Mouse (Mus musculus): Measurements from ENCODE around the gene Rbm8a. TPM values are rescaled to one million over a fixed set of nuclear protein-coding genes. Genes with fewer than 3 reads are reported as not detected.

Gene Rbm8a
- polyA plus RNA-seq (2017; shearing (Covaris generic)) = 189 TPM

GRCm38 (mm10) chr3:96629729-96630600 is at the start of gene Rbm8a:
Gene Rbm8a (plus strand): TSS chr3:96629933.

DNA sequence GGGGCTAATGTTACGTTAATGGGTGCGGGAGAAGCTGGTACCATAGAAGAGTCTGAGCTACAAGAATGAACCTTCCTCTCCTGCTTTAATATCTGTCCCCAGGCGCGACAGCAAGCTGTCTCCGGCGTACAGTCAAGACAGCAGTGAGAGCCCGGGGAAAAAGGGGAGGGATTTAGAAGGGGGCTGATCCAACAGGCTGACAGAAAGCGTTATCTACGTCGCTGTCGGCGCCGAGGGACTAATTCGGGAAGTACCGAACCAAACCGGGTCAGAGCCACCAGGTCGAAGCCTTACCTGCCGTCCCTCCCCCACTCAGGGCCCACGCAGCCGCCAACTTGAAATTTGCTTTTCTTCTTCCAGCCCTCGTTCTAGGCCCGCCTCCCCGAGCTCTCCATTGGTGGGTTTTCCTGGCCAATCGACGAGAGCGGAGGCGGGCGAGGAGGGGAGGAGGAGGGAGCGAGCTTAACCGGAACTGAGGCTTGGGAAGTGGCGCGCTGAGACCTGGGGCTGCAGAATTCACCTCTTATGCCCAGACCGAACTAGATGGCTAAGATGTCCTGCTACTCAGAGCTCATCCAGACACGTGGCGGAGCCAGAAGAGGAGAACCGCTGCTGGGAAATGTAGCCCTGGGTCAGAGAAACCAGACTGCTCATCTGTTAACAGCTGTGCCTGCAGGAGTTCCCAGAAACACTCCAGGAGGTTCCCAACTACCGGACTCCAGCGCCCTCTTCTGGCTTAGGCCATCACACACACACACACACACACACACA is 35.8 kb upstream of the Rbm8a start, which contains the start of gene Polr3gl:
Polr3gl (minus strand) TSS at position 392 of the 771 bp plus-strand sequence.

DNA sequence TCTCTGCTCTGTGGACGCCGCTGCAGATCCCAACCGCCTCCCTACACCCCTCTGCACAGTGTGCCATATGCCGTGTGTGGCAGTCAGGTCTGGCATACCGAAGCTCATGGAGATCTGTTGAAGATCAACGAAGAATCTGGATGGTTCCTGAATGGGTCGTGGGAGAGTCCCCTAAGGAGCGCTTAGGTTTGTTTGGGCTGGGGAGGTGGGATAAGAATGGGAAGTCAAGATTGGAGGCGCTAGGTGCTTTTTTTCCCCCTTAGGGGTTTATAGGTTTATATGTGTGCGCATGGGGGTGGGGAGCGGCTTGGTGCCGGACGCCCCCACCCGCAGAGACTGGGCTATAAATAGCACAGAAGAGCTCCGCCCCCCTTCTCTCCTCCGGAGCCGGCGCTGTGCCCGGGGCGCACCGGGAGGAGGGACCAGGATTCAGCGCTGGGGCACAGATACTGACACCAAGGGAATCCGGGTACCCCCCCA is 33.5 kb upstream of the Rbm8a start, which contains the start of gene Ankrd34a:
Ankrd34a (plus strand) TSS at position 409 of the 480 bp plus-strand sequence.

GRCm38 (mm10) chr3:96600639-96601250 is 29.0 kb upstream of the Rbm8a start, which contains the start of gene Lix1l:
Gene Lix1l (plus strand): TSS chr3:96601149.

DNA sequence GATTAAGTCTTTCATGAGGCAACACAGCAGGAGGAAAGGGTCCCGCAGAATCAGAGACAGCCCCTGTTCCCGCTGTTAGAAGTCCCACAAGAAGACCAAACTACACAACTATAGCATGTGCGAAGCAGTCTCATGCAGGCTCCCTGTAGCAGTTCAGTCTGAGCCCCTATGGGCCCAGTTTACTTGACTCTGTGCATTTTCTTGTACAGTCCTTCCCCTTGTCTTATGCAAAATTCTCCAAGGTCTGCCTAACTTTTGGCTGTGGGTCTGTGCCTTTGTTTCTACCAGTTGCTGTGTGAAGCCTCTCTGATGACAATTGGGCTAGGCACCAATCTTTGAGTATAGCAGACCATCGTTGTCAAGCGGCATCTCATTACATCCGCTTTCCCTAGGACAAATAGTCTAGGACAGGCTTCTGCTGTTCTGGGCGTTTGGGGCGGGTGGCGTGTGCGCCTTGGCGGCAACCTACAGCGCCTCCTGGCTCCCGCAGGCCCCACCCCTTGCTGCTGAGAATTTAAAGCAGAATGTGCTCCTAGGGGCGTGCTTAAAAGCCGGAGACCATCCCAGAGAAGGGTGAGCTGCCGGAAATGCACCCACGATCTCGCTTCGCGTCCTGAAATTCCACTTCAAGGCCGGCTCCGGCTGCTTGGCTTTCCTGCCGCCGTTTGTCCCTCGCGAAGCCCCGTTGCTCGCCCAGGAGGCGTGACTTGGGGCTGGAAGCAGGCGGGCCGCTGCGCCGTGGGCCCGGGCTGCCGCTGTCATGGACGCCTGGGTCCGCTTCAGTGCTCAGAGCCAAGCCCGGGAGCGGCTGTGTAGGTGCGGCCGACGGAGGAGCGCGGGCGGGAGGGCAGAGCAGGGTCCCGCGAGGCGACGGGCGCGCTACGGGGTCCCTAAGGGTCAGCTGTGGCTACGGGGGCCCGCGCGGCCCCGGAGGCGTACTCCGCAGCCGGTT is 5.5 kb downstream of the Rbm8a start, which contains the start of the genes Pex11b and Gm42957:
Pex11b (plus strand) TSS at position 449 of the 952 bp plus-strand sequence.
Gm42957 (plus strand) TSS at position 547 of the 952 bp plus-strand sequence.

DNA sequence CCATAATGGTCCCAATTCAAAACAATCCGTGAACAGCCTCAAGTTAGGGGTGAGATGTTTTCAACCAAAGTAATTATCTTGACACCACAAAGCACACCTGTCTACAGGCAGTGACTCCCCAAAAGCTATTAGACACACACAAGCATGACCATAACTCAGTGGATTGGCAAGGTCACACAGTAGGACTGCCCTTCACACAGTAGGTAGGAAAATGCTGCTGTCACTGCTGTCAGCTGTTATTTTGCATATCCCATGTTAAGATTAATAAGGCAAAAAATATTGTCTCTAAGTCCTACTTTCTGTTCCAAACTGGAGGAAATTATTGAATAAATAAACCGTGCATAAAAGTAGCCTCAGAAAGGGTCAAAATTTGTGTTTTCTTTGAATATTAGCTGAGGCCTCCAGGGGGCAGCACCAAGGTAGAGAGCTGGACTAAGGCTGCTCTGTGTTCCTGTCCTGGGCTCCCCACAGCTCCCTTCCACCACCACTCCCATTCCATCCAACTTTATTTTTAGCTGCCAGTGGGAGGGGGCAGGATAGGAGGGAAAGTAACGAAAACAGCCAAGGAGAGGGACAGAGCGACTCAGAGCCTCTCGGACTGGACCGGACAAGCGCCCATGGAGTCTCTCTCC is 15.4 kb downstream of the Rbm8a start, which contains the start of gene Itga10:
Itga10 (plus strand) TSS at position 567 of the 632 bp plus-strand sequence.

GRCm38 (mm10) chr3:96669727-96670468 is 40.2 kb downstream of the Rbm8a start, which contains the start of gene Ankrd35:
Gene Ankrd35 (plus strand): TSS chr3:96670131.

Other genes with a start within 250 kb of the Rbm8a start
- gene BC107364, start 177.6 kb upstream of the Rbm8a start, polyA plus RNA-seq (2017; shearing (Covaris generic)) = not detected
- gene Hfe2, start 104.8 kb upstream of the Rbm8a start, polyA plus RNA-seq (2017; shearing (Covaris generic)) = 0.44 TPM
- 473 TPM for gene Txnip, start 72.0 kb upstream of the Rbm8a start, polyA plus RNA-seq (2017; shearing (Covaris generic))
- gene Gm16253, start 52.9 kb upstream of the Rbm8a start, polyA plus RNA-seq (2017; shearing (Covaris generic)) = not detected
- 18.4 TPM for gene Polr3gl, start 35.8 kb upstream of the Rbm8a start, polyA plus RNA-seq (2017; shearing (Covaris generic))
- gene Ankrd34a, start 33.3 kb upstream of the Rbm8a start, polyA plus RNA-seq (2017; shearing (Covaris generic)) = not detected
- 0.45 TPM for gene Lix1l, start 28.8 kb upstream of the Rbm8a start, polyA plus RNA-seq (2017; shearing (Covaris generic))
- 22.0 TPM for gene Pex11b, start 5.4 kb downstream of the Rbm8a start, polyA plus RNA-seq (2017; shearing (Covaris generic))
- gene Gm42957, start 5.5 kb downstream of the Rbm8a start, polyA plus RNA-seq (2017; shearing (Covaris generic)) = not detected
- 0.29 TPM for gene Itga10, start 15.7 kb downstream of the Rbm8a start, polyA plus RNA-seq (2017; shearing (Covaris generic))
- 4.7 TPM for gene Ankrd35, start 40.2 kb downstream of the Rbm8a start, polyA plus RNA-seq (2017; shearing (Covaris generic))
- 9.8 TPM for gene Pias3, start 66.5 kb downstream of the Rbm8a start, polyA plus RNA-seq (2017; shearing (Covaris generic))
- gene Nudt17, start 78.6 kb downstream of the Rbm8a start, polyA plus RNA-seq (2017; shearing (Covaris generic)) = 2.4 TPM
- 50.8 TPM for gene Polr3c, start 97.7 kb downstream of the Rbm8a start, polyA plus RNA-seq (2017; shearing (Covaris generic))
- 103 TPM for gene Rnf115, start 97.7 kb downstream of the Rbm8a start, polyA plus RNA-seq (2017; shearing (Covaris generic))
- 0.88 TPM for gene Pdzk1, start 199.4 kb downstream of the Rbm8a start, polyA plus RNA-seq (2017; shearing (Covaris generic))
- 6.7 TPM for gene Cd160, start 199.4 kb downstream of the Rbm8a start, polyA plus RNA-seq (2017; shearing (Covaris generic))

Data from effector memory CD4-positive, alpha-beta T cell, adult 7 months (primary cell).